Mouse (Mus musculus): ENCODE data around the gene Cspg5.

The Cspg5 gene

DNA sequence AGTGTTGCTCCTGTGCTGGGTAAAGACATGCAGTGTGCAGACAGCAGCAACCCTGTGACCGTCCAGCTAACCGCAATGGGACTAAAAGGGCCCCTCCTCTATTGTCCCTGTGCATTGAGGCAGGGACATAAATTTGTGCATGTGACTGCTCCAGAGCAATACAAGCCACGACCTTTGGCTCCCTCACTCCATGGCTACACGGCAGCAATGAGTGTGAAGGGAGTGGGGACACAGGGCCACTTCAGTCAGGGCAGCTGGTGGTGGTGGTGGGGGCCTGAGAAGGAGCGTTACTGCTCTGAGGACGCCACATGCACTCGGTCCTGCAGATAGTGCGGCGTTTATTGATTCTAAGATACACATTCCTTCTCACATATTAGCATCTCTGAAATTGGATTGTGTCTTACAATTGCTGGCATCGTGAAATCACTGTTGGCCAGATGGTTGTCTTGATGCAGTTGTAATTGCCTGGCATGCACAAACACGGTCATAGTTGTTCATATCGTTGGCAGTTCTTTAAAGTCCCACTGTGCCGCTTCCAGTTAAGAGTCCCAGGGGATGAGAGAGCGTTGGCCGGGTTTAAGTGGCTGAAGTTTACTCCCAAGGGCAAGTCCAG lies 11.9 kb downstream of the Cspg5 start:
- CTCF ChIA-PET, result no interaction called here

DNA sequence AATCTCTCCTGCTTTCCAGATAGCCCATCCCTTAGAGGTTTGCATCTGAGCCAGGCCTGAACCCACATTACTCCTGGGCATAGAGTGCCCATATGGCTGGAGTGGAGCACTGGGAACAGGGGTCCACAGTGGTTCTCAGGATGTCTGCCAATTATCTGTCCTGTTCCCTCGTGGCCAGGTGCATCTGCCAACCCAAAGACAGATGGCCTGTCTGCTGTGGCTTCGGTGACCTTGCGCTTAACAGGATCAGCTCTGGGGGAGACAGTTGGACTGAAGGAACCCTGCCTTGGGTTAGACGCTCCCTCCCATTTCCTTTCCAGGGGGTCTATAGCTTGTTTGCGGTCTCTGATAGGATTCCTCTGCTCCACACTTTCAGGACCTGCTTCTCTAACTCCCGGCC lies 15.1 kb downstream of the Cspg5 start:
- CTCF ChIA-PET, result no interaction called here

DNA sequence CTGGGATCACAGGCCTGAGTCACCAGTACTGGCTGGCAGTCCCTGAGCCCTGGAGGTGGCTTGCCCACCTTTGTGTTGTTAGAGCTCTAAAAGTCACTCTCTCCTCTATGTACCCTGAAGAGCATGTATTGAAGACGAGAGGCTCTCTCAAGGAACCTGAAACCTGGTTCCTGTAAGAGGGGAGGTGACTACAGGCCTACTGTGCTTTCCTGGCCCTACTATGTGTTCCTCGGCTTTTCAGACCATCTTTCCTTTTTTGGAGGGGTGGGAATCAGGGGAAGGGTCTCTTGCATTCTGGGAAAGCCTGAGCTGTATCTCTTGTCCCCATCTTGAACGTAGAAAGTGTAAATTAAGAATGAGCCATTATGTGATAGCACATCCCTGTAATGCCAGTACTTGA lies 15.5 kb downstream of the Cspg5 start:
- CTCF ChIA-PET, result no interaction called here

DNA sequence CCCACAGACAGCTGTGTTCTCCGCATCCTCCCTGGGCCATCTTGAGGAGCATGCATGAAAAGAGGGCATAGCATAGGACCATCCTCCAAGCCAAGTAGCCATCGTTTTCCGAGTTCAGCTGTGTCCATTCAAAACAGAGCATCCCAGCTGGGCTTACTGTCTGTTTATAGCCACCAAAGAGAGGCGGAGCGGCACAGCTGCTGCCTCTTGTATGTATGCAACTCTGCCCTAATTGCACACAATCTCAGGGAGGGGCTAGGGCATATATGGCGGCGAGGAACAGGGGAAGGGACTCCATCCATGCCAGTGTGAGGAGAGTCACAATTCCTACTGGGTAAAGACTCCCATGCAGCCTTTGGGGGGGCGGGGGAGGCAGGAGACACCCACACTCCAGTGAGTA lies 19.6 kb downstream of the Cspg5 start:
- CTCF ChIA-PET, result no interaction called here

DNA sequence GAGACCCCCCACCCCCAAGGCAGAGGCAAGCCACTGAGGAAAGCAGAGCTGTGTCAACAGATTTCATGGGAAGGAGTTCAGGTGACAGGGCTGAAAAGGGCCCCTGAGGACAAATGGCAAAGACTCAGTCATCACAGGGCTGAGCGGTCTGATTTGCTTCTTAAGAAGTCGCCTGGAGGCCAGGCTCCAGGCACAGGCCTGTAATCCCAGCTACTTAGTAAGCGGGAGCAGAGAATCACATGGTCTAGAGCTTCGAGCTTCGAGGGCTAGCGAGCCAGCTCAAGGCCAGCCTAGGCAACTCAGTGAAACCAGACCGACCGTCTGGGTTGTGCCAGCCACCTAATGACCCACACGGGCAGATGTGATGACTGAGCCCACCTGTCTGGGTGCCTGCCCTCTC lies 21.4 kb downstream of the Cspg5 start:
- CTCF ChIA-PET, result no interaction called here

DNA sequence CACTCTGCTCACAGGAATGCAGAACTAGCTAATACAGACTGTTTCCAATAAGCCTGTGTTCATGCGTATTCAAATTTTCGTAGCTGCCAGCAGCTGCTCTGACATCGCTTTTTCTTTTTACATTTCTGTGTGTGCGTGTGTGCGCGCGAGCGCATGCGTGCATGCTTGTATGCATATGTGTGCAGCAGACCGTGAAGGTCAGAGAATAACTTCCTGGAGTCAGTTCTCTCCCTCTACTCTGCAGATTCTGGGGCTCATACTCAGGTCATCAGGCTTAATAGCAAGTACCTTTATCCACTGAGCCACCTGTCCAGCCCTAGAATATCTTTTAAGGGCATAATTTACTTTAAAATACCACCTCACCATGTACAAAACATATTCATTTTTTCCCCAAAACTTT lies 24.8 kb downstream of the Cspg5 start:
- CTCF ChIA-PET, result no interaction called here

DNA sequence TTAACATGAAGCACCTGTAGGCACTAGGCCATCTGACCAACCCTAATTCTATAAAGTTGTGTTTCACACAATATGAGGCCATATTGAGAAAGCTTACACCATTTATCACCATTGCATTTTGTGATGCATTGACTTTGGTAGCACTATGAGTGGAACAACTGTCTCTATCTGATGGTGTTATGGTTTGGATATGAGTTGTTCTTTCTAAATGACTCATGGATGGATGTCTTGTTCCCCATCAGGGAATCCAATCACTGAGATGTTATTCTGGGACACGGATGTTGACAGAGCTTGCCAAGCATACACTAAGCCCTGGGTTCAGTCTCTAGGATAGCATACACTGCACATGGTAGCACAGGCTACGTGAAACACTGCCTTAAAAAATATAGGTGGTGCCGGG lies 28.7 kb downstream of the Cspg5 start:
- CTCF ChIA-PET, result no interaction called here

DNA sequence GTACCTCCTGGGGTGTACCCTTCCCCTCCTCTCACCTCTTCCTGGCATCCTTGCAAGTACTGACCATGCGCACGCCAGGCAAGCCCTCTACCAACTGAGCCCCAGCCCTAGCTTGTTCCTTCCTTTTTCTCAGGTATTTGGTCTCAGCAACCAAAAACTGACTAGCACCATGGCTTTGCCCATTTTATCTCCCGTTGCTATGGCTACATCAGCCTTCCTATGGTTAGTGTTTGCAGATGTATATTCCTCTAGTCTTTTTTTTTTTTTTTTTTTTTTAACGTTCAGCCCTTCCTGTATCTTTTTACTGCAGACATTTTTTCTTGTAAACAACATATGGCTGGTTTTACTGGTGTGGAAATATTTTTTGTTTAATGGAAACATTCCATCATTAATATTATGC lies 29.9 kb downstream of the Cspg5 start:
- CTCF ChIA-PET, result interaction anchor here (0.5 kb wide), 1 partner anchor 24 kb away, joined by 3 read pairs; no protein-coding TSS in a partner anchor

DNA sequence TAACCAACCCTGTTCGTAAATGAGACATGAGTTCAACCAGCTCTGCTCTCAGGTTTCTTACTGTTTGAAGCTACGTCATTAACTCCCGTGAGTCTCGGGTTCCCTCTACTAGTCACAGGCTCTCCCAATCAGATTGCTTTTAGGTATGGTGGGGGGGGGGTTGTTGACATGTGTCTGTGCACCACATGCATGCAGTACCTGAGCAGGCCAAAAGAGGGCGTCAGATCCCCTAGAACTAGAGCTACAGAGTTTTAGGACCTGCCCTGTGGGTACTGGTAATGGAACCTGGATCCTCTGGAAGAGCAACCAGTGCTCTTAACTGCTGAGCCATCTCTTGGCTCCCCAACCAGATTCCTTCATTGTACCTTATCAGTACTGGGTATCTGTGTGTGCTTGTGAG lies 32.3 kb downstream of the Cspg5 start:
- CTCF ChIA-PET, result no interaction called here

DNA sequence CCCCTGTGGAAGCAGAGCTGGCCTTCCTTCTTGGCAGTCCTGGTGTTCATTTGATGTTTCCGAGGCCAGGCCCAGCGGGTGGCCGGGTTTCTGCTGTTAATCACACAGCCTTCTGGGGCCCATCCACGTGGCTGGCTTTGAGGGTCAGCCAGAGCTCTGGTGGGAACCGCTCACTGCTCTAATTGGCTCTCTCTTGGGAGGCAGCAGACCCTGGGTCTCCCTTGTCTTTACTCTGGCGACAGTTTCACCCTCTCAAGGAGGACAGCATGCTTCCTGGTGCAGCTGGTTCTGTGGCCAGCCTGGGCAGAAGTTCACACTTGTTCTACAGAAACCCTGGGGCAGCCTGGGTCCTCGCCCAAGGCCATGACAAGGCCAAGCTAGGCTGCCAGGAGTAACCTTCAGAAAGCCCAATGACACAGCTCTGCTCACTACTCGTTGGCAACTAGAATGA lies 33.9 kb downstream of the Cspg5 start:
- CTCF ChIA-PET, result no interaction called here

DNA sequence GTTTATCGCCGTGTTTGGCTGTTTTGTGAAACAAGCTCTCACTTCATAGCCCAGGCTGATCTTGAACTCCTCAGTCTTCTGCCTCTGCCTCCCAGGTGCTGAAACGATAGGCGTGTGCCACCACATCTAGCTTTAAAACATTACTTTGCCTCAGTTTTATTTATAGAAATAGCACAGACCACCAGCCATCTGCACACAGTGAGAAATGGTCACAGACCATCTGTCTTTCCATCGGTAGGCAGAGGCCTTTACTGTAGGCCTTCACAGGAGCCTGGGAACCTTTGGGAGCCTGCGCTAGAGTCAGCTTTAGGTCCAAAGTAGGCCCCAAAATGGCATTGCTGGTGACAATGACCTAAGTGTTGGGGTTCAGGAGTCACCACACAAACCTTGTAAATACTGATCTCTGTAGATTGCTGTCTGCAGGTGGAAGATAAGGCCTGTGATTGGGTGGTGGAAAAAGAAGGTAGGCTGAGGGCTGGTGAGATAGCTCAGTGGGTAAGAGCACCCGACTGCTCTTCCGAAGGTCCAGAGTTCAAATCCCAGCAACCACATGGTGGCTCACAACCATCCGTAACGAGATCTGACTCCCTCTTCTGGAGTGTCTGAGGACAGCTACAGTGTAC lies 40.6 kb downstream of the Cspg5 start:
- CTCF ChIA-PET, result no interaction called here

DNA sequence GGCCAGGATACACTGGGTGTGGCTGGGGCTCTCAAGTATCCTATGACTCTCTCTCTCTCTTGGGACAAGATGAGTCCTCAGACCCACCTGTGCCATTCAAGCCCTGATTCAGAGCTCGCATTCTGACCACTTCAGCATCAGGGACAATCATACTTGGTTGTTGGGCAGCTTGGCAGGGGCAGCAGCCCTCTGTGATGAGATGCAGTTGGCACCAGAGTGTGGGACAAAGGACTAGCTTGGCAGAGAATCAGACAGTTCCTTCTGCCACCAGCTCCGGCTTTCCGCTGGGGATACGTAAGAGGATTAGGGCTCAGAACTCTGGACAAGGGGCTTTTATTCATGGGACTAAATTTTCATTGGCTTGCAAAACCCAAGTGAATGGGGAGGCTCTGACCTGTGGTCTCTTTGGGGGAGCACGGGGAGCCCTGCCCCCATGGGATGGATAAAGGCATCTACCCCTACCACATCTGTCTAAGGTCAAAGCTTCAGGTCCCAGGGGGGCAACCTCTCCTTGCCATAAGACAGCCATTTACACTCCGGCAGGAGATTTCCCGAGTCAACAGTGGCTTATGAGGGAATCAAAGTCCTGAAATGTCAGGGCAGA lies 43.8 kb downstream of the Cspg5 start:
- CTCF ChIA-PET, result no interaction called here

DNA sequence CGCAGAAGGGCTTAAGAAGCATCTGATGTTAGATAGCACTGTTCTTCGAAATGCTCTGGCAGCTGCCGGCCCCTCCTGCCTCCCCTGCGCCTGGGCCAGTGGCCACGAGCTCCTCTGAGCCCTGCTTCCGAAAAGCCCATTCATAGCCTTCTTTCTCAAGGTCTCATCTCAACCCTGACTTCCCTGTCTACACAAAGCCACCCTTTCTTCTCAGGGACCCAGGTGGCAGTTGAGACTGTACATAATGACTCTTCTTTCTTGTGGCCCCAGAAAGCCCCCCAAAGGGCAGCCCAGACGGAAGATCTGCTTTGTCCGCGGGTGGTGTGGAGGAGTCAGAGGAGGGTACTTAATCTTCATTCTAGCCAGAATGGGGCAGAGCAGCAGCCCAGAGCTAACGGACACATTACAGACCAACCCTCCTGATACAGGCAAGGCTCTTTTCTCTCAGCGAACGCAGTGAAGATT lies 49.7 kb downstream of the Cspg5 start:
- CTCF ChIA-PET, result no interaction called here

DNA sequence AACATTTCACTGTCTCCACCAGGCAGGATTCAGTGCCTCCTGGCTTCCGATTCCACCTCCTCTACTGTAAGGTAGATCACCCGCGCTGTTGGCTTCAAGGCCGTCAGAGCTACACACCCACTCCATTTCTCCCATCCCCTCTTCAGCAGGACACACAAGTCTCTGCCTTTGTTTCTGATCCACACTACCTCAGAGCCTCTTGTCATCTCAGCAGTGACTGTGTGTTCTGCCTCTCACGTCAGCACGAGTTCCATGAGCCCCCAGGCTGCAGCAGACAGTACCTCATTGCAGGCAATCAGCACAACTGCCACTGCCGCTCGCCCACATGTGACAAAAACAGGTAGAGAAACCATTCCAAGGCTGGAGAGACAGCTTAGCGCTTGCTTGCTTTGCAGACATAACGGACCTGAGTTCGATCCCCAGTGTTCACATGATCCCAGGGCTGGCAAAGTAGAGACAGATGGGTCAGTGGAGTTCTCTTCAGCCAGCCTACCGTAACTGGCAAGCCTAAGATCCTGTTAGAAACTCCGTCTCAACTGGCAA lies 50.4 kb downstream of the Cspg5 start:
- CTCF ChIA-PET, result no interaction called here

DNA sequence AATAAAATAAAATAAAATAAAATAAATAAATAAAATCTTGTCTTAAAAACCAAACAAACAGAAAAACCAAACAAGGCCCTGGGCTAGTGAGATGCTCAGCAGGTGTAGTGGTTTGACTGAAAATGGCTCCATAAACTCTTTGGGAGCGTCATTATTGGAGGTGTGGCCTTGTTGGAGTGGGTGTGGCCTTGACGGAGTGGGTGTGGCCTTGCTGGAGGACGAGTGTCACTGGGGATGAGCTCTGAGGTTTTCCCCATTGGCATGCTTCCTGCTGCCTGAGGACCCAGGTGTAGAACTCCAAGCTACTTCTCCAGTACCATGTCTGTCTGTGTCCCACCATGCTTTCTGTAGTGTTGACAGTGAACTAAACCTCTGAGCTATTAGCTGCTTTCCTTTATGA lies 51.2 kb downstream of the Cspg5 start:
- CTCF ChIA-PET, result no interaction called here

DNA sequence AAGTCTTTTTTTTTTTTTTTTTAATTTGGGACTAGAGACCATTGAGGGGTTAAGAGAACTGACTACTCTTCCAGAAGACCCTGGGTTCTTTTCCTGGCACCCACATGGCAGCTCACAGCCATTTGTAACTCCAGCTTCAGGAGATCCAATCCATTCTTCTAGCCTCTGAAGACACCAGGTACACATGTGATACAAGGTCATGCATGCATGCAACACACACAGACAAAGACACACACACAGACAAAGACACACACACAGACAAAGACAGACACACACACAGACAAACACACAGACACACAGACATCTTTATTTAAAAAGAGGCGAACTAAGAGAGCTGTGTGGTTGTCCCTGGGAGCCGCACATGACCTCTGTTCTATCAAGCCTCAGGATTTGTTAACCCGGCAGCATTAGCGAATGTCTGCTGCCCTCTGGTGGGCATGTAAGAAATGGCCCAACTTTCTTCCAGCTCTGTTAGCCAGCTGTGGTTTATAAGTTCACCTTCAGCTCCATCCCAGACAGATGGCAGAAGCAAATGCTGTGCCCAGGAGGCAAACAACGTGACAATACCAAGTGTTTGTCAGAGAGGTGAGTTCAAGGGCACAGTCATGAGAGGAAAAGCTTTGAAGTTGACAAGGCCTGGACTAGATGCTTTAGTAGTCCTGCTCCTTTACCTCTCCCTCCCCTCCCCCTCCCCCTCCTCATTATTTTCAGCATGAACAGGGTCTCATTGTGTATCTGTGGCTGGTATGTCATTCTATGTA lies 53.5 kb downstream of the Cspg5 start:
- CTCF ChIA-PET, result interaction anchor here (0.8 kb wide), 1 partner anchor 28 kb away, joined by 6 read pairs; no protein-coding TSS in a partner anchor

DNA sequence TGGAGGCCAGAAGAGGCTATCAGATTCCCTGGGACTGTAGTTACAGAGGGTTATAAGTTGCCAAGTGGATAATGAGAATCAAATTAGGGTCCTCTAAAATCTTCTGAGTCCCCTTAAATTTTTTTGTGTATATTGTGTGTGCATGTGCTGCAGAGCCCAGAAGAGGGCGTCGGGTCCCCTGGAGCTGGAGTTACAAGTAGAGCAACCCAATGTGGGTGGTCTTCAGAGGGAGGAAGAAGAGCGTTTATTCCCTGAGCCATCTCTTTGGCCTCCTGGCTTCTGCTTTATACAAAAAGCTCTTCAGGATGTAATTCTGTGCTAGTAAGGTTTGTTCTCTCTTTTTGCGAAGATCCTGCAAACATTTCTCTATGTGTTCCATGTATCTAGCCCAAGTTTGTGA lies 60.9 kb downstream of the Cspg5 start:
- CTCF ChIA-PET, result interaction anchor here (0.6 kb wide), 1 partner anchor 353 kb away, joined by 3 read pairs; no protein-coding TSS in a partner anchor

DNA sequence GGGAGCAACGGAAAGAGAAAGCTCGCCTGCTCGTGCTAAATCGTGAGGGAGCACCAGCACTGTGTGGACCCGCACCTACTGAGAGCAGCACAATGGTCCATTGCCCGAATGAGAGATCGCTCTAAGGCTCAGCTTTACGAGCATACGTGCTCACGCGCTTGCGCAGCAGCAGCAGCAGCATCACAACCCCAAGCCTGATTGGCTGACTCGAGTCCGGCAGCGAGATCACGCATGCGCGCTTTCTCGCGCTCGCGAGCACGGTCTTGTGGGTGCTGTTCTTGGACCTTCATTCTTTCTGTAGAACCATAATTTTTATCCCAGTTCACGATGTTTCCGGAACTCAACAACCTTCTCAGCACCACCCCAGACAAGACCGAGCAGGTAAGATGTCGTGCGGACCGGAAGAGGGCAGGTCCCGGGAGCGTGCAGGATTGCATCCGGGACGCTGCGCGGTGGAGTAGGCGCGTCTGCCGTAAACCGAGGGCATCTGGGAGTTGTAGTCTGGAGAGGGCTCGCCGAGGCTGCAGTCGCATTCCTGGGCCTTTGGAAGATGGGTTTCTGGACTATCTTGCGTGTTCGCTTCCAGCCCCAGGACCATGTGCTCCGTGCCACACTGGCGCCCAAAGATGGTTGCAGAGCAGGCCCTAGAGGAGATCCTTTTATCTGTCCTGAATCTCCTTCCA lies 61.5 kb downstream of the Cspg5 start, which contains the start of gene Elp6:
TSS of gene Elp6 (plus strand) at position 205 of the 683 bp plus-strand sequence.
- CTCF ChIA-PET, result no interaction called here

DNA sequence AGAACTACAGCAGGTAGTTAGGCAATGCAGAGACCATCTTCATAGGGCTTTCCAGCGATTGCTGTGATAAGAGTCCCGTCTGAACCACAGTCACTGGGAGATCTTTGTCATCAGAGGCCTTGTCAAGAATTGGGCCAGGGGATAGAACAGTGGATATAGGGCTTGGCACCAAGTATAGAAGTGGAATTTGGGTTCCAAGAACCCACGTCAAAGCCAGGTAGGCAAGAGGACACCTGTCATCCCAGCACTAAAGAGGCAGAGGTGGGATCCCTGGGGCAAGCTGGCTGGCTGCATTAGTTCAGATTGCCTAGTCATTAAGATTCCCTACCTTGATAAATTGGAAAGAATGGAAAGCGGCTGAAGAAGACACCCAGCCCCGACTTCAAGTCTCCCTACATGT lies 62.8 kb downstream of the Cspg5 start:
- CTCF ChIA-PET, result no interaction called here
